Mouse (Mus musculus): ENCODE data around the gene Kcnip1.

Kcnip1 gene

DNA sequence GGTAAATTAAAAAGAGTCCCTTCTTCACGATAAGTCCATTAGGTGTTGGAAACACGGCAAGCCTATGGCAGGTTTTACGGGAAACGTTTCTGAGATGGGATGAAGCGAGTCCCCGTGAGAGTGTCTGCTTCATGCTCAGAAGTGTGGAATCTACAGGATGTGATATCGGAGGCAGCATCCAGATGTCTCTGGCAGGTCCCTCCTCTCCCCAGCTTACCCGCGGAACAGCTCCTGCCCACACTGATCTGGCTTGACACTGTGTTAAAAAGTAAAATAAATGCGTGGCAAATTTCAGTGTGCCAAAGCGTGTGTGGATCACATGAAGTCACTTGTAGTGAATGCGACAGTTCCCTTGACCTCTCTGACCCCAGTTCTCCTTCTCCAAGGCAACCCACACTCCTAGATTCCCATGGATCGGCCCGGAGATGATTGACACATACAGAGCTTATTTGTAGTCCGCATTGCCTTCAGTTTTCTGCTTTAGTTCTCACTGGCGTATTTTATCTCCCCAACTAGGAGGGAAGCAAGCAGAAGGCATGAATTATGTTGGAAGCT is 231.7 kb downstream of the Kcnip1 start:
- in situ Hi-C loops (cut with MboI), result no loop called here

DNA sequence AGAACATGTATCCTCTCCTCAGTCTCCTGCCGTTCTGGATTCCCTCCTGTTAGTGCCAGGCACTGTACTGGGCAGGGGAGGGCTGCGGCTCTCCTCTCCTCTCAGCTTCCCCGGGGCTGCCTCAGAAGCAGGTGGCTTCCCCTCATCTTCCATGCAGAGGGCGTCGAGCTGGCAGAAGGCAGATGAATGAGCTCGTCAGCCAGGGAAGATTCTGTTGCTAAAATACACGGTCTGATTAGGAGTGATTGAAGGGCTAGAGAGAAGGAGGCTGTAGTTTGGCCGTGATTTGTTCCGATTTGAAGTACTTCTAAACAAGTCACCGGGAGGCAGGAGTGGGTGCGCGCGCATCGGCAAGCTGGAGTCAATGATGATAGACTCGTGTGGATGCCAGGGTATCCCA is 236.3 kb downstream of the Kcnip1 start:
- in situ Hi-C loops (cut with MboI), result no loop called here

DNA sequence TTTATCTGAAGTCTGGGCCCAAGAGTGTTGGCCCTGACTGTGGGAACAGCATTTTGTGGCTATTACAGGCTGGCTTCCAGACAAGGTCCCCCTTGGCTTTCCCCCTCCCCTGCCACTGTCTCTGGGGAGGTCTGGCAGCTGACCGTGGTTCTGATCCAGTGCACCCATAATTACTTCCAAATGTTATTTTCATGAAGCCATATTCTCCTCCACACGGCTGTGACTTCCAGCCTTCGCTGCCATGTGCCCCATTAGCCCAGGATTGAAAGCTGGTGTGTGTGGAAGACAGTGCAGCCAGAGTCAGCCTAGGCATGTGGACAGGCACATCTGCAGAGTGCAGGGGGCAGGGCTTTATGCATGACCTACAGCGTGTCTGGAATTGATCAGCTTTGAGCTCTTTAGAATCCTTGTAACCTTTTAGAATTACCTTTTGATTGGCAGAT is 240.5 kb downstream of the Kcnip1 start:
- in situ Hi-C loops (cut with MboI), result no loop called here

DNA sequence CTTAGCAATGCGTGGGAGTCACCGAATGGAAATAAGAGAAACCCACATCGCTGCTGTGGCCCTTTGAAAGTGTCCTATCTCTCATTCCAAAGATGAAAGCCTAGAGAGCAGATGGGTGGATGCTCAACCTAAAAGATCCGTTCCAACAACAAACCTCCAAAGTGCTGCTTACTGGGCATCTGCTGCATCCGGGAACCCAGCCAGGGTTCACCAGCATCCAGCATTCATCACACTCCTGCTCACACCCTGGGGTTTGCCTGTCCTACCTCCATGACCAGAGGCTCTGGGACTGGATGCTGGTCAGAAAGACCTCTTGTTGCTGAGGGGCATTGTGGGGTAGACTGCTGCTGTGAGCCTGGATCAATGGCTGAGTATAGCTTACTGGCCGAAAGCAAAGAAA is 241.4 kb downstream of the Kcnip1 start:
- in situ Hi-C loops (cut with MboI), result no loop called here

DNA sequence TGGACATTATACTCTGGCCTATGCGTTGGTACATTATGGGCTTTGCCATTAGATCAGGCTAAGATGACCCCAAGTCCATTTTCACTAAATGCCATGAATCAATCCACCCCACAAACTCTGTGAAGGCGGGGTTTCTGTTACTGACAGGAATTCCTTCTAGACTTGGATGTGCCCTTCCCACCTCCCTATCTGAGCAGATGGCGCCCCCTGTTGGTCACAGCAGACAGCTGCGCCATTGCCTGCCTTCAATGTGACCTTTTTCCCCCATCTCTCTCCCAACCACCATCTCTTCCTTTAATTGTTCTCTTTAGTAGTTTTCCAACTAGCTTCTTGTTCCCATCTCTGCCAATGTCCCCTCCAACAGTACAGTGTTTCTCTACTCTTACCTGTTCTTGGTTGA is 243.0 kb downstream of the Kcnip1 start:
- in situ Hi-C loops (cut with MboI), result no loop called here

DNA sequence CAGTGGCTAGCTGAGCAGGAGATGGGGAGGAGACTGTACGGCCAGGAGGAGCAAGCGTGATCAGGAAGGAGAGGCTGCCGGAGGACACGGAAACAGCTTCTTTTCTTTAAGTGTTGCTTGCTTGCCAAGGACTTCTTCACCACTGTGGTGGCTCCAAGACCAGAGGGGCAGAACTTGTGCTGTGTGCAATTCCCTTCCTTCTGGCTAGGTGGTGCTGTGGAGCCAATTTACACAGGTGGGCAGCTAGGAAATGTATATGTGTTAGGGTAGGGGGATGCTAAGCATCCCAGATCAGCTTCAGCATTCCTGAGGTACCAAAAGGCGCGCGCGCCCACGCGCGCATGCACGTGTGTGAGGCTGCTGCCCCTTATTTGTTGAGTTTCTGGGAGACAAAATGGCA is 243.5 kb downstream of the Kcnip1 start:
- in situ Hi-C loops (cut with MboI), result no loop called here

DNA sequence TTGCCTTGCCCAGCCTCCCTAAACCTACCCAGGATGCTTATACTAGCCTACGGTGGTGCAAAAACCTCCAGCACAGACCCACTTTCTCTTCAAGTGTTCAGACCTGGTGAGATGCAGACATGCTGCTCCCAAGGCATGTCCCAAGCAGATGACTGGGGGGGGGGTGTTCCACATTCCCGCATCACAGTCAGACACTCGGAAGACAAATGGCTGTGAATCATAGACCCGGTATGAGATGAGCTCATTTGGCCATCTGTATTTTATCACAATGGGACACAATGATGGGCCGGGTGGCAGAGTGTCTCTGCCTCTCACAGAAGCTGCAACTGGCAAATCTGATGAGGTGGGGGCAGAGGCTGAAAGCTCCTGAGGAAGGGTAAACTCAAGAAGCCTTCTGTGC is 244.2 kb downstream of the Kcnip1 start:
- in situ Hi-C loops (cut with MboI), result no loop called here

DNA sequence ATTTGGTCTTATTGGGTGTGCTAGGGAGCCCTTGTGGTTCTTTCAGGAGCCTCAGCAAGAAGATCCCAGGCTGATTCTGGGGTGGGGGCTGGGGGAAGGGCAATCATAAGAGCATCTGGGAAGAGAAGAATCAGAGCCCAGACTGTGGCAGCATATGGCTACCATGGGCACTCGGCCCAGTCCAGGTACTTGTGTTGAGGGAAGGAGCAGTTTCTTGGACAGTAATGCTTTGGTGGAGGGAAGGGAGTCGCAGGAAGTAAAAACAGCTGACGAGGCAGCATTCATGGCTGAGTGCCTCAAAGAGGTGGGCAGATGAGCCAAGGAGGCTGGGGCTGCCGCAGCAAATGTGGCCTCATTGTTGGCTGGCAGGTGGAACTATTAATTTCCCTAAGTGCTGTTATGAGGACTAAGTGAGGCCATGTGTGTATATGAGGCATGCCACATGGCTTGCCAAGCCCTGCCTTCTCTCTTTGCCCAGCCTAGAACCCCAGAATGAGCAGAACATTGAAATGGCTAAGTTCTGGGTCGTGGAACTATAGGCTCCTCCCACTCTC is 245.5 kb downstream of the Kcnip1 start:
- in situ Hi-C loops (cut with MboI), result no loop called here

DNA sequence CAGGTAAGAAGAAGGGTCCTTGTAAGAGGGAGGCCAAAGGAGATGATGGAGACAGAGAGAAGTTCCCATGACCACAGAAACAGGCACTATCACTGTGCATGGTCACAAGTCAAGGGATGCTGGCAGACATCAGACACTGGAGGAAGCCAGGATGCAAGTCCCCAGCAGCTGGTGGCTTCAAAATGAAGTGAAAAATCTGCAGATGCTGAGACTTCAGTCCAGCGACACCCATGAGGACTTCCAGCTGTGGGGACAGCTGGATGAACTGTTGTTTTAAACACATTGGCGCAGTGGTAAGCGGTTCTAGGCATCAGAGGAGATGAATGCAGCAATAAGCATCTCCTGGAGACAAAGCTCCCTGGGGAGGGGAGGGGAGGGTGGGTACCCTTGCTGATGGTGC is 246.6 kb downstream of the Kcnip1 start:
- in situ Hi-C loops (cut with MboI), result no loop called here

DNA sequence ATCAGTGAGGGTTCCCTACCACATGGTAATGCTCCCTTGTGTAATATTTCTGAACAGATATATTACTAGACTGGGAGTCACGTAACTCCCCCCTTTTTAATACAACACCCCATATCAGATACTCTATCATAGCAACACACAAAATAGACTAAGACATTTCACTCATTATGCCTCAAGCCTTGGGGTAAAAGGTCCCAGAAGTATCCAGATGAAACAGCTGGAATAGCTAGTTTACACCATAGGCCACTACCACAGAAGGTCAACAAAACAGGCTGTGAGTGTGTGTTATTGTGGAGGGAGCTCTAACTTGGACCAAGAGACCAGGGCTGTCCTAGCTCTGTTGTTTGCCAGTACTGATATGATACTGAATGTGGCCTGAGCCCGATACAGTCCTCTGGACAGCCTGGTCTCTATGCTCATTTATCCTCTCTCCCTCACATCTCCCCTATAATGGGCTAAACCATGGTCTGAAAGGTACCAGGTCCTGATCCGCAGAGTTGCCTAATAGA is 247.1 kb downstream of the Kcnip1 start:
- in situ Hi-C loops (cut with MboI), result no loop called here

DNA sequence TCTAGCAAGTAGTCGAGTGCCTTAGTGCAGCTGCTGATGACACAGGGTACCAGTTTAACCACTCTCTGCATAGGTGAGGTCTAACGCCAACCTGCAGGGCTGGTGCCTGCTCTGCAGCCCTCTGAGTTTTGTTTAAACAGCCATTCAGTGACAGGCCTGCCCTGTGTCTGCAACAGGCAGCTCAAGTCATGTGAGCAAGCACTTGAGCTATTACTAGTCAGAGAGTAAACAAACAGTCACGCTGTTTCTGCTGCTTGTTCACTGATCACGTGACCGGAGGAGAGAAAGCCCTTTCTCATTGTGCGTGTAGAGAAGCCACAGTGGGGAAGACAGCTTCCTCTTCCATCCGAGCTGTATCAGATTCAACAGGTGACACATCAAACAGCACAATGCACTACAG is 248.5 kb downstream of the Kcnip1 start:
- in situ Hi-C loops (cut with MboI), result no loop called here

DNA sequence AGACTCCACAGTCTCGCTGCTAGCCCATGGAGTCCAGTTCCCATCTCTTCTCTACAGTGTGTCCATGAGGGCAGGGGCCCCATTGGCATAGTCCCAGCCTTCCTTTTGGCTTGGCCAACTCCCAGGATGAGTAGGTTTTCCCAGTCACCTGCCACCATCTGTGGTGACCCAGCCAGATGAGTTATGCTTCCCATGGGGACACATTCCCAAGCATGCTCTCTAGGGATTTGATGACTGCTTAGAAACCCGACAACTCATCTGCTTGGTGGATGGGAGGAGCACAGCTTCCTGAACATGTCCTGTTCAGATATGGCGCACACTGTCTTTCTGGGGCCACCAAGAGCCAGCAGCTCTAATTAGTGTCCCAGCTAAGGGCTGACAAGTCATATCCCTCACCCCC is 252.8 kb downstream of the Kcnip1 start:
- in situ Hi-C loops (cut with MboI), result no loop called here

DNA sequence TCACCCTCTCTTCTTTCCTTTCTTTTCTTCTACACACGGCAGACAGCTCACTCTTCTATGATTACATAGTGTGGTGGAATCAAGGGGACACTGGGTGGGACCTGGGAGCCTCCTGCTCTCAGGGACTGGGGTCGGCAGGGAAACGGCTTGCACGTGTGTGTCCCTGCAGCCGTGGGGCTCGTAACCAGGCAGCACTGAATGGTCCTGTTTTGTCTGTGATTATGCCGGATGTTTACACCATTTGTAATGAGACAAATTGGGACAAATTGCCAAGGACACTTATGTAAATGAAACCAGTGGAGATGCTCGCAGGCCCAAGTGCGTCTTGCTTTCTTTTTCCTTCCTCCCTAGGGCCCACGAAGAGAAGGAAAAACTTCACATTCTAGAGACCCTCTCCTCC is 256.5 kb downstream of the Kcnip1 start:
- in situ Hi-C loops (cut with MboI), result no loop called here

DNA sequence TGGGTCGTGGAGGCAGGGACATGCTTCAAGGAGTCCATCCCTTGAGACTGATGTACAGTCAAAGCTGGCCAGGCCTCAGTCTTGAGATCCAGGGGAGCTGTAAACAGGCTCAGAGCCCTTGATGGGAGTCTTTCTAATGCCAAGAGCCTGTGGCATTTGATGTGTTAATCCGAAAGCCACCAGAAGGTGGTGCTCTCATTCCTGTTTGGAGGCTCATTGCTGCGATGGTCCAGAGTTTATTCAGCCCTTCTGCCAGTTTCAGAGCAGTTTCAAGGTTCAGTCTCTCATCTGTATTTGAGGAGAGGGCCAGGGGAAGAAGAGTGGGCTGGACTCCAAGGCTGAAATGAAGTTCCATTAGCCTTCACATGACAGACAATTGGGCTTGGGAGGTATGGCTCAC is 259.7 kb downstream of the Kcnip1 start:
- in situ Hi-C loops (cut with MboI), result no loop called here

DNA sequence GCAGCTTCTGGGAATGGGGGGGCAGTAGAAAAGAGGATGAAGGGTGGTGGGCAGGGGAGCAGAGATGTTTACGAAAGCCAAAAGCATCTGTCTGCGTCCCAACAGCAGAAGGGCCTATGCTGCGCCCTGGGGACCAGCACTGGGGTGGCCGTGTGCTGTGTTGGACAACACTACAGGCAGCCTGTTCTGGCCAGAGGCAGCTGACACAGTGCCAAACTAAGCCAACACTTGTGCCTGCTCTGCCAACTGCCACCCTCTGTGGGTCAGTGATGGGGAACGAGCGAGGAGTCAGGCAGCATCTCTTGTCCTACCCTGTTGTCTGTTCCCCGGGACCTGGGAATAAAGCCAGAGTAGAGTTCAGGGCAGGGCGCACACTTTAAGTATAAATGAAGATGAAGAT is 260.6 kb downstream of the Kcnip1 start:
- in situ Hi-C loops (cut with MboI), result no loop called here

DNA sequence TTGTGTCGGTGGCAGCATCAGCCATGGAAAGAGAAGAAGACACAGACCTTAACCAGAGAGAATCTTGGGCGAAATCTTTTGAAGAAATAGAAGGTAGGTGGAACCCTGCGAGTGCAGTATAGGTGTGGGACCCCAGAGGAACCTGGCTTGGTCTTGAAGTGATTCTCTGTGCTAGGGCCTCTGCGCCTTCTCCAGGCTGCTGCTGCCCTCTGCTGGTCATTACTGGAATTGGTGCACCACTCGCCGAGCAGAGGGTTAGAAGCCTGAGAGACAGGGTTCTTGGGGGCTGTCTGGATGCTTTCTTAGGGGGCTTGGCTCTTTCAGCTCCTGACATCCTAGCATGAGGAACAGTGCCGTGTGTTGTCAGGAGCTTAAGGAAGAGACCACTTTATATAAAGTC is 271.7 kb downstream of the Kcnip1 start:
- in situ Hi-C loops (cut with MboI), result no loop called here

DNA sequence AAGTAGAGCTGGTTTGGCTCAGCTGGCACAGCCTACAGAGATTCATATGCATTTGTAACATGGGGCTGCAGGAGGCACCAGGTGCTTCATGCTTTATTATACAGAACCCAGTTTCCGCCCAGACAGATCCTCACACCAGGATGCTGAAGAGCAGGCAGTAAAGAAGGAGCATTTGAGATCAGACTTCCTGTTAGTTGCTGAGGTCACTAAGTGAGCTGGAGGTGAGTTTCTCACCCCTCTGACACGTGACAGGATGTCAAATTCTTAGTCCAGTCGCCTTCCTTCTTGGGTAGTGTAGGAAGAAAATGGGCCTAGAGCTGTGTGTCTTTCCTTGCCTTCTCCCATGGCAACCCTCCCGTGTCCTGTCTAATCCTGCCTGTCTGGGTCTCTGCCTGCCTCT is 286.2 kb downstream of the Kcnip1 start:
- in situ Hi-C loops (cut with MboI), result no loop called here

DNA sequence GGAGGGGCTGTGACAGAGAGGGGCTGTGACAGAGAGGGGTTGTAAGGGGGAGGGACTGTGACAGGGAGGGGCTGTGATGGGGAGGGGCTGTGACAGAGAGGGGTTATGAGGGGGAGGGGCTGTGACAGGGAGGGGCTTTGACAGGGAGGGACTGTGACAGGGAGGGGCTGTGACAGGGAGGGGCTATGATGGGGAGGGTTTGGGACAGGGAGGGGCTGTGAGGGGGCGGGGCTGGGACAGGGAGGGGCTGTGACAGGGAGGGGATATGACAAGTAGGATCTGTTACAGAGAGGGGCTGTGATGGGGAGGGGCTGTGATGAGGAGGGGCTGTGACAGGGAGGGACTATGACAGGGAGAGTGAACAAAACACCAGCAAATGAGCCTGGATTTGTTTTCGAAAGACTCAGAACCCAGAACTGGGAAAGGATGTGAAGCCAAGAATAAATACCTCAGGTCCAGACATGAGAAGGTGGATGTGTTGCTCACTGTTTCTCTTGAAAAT is 290.9 kb downstream of the Kcnip1 start:
- in situ Hi-C loops (cut with MboI), result no loop called here

DNA sequence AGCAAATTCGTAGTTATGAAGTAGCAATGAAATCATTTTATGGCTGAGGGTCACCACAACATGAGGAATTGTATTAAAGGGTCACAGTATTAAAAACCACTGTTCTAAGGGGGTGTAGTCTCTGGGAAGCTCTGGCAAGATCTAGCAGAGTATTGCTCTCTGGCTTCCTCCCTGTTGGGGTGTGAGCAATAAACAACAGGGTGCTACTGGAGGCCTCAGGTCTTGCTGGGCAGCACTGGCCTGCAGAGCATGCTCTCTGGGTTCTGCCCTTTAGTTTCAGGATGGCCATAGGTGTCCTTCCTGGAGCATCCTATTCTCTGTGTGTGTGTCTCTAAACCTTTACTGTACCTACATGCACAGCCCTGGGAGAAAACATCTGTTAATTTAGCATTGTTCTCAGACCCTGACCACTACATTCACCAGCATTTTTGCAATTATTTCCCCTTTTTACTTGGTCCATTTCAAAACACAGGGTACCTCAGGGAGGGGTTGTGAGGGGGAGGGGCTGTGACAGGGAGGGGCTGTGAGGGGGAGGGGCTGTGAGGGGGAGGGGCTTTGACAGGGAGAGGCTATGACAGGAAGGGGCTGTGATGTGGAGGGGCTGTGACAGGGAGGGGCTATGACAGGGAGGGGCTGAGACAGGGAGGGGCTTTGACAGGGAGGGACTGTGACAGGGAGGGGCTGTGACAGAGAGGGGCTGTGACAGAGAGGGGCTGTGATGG is 291.6 kb downstream of the Kcnip1 start:
- in situ Hi-C loops (cut with MboI), result no loop called here

DNA sequence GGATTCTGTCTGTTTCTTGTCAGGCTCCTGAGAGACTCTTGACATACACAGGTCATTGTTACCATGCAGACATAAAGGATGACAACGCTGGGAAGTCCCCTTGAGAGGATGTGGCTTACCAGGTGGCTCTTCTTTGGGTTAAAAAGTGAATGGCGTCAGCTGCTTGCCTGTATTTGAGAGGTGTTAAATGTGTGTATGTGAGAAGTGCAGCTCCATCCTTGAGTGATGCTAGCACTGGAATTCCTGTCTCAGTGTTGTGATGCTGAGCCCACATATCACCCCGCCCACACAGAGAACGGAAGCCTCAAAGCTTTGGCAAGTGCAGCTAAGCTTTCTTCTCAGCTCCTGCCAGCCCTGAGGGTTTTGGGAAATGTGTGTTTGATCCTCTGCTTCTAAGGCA is 292.2 kb downstream of the Kcnip1 start:
- in situ Hi-C loops (cut with MboI), result no loop called here

DNA sequence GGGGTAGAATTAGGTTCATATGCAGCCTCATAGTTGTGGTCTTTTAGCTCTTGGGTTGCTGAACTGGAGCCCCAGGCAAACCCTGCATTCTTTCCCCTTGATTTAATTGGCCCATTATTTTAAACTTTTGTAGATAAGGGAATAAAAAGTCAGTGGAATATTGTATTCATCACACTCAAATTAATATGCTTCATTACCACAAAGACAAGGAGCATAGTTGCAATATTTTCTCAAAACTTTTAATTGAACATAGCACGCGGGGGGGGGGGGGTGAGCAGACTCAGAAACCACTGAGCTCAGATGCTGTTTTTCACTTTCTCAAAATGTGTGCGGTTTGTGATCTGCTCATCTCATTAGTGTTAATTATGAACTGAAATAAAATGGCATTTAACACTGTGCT is 302.8 kb downstream of the Kcnip1 start:
- in situ Hi-C loops (cut with MboI), result no loop called here

DNA sequence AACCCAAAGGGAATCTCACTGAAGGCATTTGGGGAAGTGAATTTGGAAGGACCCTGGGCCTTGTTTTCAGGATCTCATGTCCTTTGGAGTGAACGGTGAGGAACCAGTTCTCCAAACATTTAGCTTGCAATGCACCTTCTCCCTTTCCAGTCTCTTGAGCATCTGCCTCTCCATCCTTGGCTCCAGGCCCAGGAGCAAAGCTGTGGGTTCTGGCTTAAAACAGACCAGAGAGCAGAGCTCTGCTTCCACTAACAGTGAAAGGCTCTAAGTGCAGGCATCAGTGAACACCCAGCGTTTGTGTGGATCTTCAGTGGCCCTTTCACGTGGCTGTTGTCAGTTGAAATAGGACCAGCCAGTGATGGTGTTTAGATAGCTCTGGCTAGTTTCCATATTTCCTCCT is 307.0 kb downstream of the Kcnip1 start:
- in situ Hi-C loops (cut with MboI), result no loop called here

DNA sequence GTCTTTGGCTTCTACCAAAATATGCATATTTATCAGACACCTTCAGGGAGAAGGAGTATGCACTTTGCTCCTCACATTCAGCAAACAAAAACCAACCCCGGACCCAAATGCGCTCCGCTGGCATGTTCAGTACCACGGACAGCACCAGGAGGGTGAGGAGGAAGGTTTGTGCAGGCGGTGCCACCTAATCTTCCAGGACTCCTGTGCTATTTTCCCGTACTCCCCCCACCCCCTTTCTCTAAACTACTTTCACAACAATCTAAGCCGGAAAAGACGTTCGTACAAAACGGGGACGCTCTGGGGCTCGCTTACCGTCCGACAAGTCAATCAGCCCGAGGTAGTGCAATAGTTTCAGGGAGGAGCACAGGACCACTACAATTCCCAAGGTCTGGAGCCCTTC is 312.8 kb downstream of the Kcnip1 start:
- in situ Hi-C loops (cut with MboI), result no loop called here

All from mature B cell (primary cell).